Mouse (Mus musculus) testis, adult 2 months (tissue): ENCODE data around the gene Hpn.

ENCODE experiments used
- CTCF ChIP-seq: fragments of 200-500 bp; IDR thresholded peaks from 2 replicates; pipeline ENCODE4 v1.5.1; 2012; ENCODE audit warnings: low read depth, mild to moderate bottlenecking, inconsistent platforms, low read length, moderate library complexity; ENCODE audit not compliant: control insufficient read depth, insufficient read depth, insufficient replicate concordance
- POLR2A ChIP-seq: fragments of 200-500 bp; IDR thresholded peaks from 2 replicates; pipeline ENCODE4 v1.6.1; 2012; ENCODE audit warnings: low read depth, mild to moderate bottlenecking, inconsistent platforms, low read length, moderate library complexity; ENCODE audit not compliant: control insufficient read depth

GRCm38 (mm10) chr7:31109796-31110195 lies 5.3 kb downstream of the Hpn start:
- TF ChIP-seq POLR2A (no peak), CTCF (no peak)
